Mouse (Mus musculus) MEL (cell line): ENCODE data around the gene Slc35e4.

Experiments used
- CTCF ChIP-seq, 3 experiments: IDR thresholded peaks in 2 of 3; conservative IDR thresholded peaks in 1 of 3; 2 replicates each; pipeline ENCODE4 v1.5.1; 2011 to 2012; ENCODE audit warnings: low read length in 3 of 3, low read depth in 2 of 3, mild to moderate bottlenecking in 2 of 3, improper control_type of control experiment in 1 of 3, inconsistent platforms in 1 of 3, mixed read lengths in 1 of 3, moderate library complexity in 1 of 3; ENCODE audit not compliant: control insufficient read depth in 1 of 3, insufficient read depth in 1 of 3, poor library complexity in 1 of 3, severe bottlenecking in 1 of 3
- EP300 ChIP-seq, 2 experiments: IDR thresholded peaks; 2 replicates each; pipeline ENCODE4 v1.6.1; 2011; ENCODE audit warnings: improper control_type of control experiment in 2 of 2, low read length in 2 of 2, low read depth in 1 of 2, mild to moderate bottlenecking in 1 of 2
- JUND ChIP-seq: IDR thresholded peaks from 2 replicates; pipeline ENCODE4 v1.6.1; 2011; ENCODE audit warnings: low read depth, mild to moderate bottlenecking, improper control_type of control experiment, low read length
- MAFK ChIP-seq: IDR thresholded peaks from 2 replicates; pipeline ENCODE4 v1.6.1; 2011; ENCODE audit warnings: low read depth, mild to moderate bottlenecking, low read length, improper control_type of control experiment, borderline replicate concordance
- MAX ChIP-seq: IDR thresholded peaks from 2 replicates; pipeline ENCODE4 v1.6.1; 2011; ENCODE audit warnings: low read length, improper control_type of control experiment
- MXI1 ChIP-seq: IDR thresholded peaks from 2 replicates; pipeline ENCODE4 v1.6.1; 2011; ENCODE audit warnings: mild to moderate bottlenecking, low read depth, low read length, improper control_type of control experiment
- POLR2A ChIP-seq, 2 experiments: IDR thresholded peaks; 2 replicates each; pipeline ENCODE4 v1.6.1; 2011 to 2012; ENCODE audit warnings: low read length in 2 of 2, mild to moderate bottlenecking in 2 of 2, control low read depth in 1 of 2, improper control_type of control experiment in 1 of 2, low read depth in 1 of 2, moderate library complexity in 1 of 2; ENCODE audit not compliant: control insufficient read depth in 1 of 2, insufficient read depth in 1 of 2, poor library complexity in 1 of 2
- TBP ChIP-seq: IDR thresholded peaks from 2 replicates; pipeline ENCODE4 v1.8.0; 2011; ENCODE audit warnings: low read depth, low read length, improper control_type of control experiment
- ZC3H11A ChIP-seq: IDR thresholded peaks from 2 replicates; pipeline ENCODE4 v1.6.1; 2012; ENCODE audit warnings: low read depth, mild to moderate bottlenecking, inconsistent platforms, low read length, improper control_type of control experiment
- ZNF384 ChIP-seq: IDR thresholded peaks from 2 replicates; pipeline ENCODE4 v1.6.1; 2012; ENCODE audit warnings: low read depth, mild to moderate bottlenecking, inconsistent platforms, low read length, improper control_type of control experiment

GRCm38 (mm10) chr11:3859778-3860177 is 54.7 kb downstream of the Slc35e4 start:
- TF ChIP-seq CTCF (IDR thresholded peaks at IDR 0.05 in 2 of 3, conservative IDR thresholded peaks at IDR 0.05 in 1 of 3; ENCODE audit: control insufficient read depth in 1 of 3, insufficient read depth in 1 of 3, low read depth in 2 of 3, low read length in 3 of 3, poor library complexity in 1 of 3, severe bottlenecking in 1 of 3) = no peak
- TF ChIP-seq JUND = no peak
- TF ChIP-seq MXI1 = no peak
- no peak for TF ChIP-seq MAFK
- TF ChIP-seq MAX = no peak
- no peak for TF ChIP-seq POLR2A (IDR thresholded peaks at IDR 0.05; ENCODE audit: control insufficient read depth in 1 of 2, insufficient read depth in 1 of 2, low read depth in 1 of 2, low read length in 2 of 2, poor library complexity in 1 of 2)
- no peak for TF ChIP-seq EP300 (IDR thresholded peaks at IDR 0.05; ENCODE audit: low read depth in 1 of 2, low read length in 2 of 2)
- no peak for TF ChIP-seq TBP
- TF ChIP-seq ZC3H11A = no peak
- TF ChIP-seq ZNF384 = no peak
